Mouse (Mus musculus): Measurements from ENCODE around the gene Coq9.

DNA sequence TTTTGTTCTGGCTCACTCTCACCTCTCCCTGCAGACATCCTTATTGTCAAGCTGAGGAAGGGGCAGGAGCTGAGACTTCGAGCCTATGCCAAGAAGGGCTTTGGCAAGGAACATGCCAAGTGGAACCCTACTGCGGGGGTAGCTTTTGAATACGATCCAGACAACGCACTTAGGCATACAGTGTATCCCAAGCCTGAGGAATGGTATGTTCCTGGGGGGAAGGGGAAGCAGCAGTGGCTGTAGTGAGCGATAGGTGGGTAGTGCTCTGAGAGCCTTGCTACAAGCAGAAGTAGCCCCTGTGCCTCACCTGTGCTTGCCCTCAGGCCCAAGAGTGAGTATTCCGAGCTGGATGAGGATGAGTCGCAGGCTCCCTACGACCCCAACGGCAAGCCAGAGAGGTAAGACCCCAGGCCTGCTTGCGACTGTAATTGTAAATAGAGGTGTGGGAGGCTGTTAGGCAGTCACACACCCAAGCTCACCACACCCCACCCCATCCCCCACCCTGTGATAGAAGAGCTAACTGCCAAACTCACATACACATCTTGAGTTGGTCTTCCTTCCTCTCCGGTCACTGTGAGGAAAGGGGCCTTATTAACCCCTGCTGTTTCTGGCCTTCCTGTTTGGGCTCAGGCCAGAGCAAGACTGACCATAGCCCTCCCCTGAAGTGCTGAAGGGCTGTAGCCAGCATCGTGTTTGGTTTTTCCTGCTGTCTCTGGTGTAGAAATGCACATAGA, 24.5 kb downstream of the Coq9 start:
- TF ChIP-seq CTCF (IDR thresholded peaks at IDR 0.05; ENCODE audit: extremely low read depth, insufficient read length, insufficient replicate concordance, low read depth, low read length) (no peak), POLR2A (IDR thresholded peaks at IDR 0.05; ENCODE audit: low read depth, low read length) (no peak)

All from small intestine, adult 2 months (tissue).